Mouse (Mus musculus): ENCODE results near the gene Gdpd4. TPM values are rescaled to one million over a fixed set of nuclear protein-coding genes. Genes with fewer than 3 reads are reported as not detected.

Gene Gdpd4
- total and polyA plus RNA-seq, 3 experiments = not detected

GRCm38 (mm10) chr7:97977463-97977862 is 57.7 kb downstream of the Gdpd4 start:
- no peaks in the 10 kb centered on the region for H3K9me3 ChIP-seq (replicated peaks; ENCODE audit: insufficient read depth, low read length)
- DNase-seq (ENCODE audit: low read depth, low spot score) = peak; percentile 40
- no peaks in the 10 kb centered on the region for H3K4me1 ChIP-seq (ENCODE audit: control insufficient read depth in 1 of 2, insufficient read depth in 2 of 2, low read length in 2 of 2)
- no peak overlapping the region for H3K27ac ChIP-seq (ENCODE audit: control insufficient read depth, low read depth, low read length)
- peaks cover 5 to 10% of the 10 kb centered on the region in 2 experiments for H3K27me3 ChIP-seq (ENCODE audit: control insufficient read depth in 1 of 2, insufficient read depth in 2 of 2, low read length in 2 of 2)
- H3K9ac ChIP-seq (ENCODE audit: control insufficient read depth, low read depth, low read length, poor library complexity, severe bottlenecking) = no peak overlapping the region
- no peaks in the 10 kb centered on the region for H3K36me3 ChIP-seq (ENCODE audit: control insufficient read depth in 1 of 2, insufficient read depth in 2 of 2, low read length in 2 of 2)
- TF ChIP-seq SMC3 (IDR thresholded peaks at IDR 0.05; ENCODE audit: low read depth, low read length) (peak; percentile 66), RAD21 (IDR thresholded peaks at IDR 0.05; ENCODE audit: low read depth, low read length) (peak; percentile 81), GATA1 (IDR thresholded peaks at IDR 0.05; ENCODE audit: low read depth, low read length) (no peak), CTCF (IDR thresholded peaks at IDR 0.05 in 2 of 3, conservative IDR thresholded peaks at IDR 0.05 in 1 of 3; ENCODE audit: control insufficient read depth in 1 of 3, insufficient read depth in 1 of 3, low read depth in 2 of 3, low read length in 3 of 3, poor library complexity in 1 of 3, severe bottlenecking in 1 of 3) (peak; percentile 31 to 63 (median 55)), ZC3H11A (IDR thresholded peaks at IDR 0.05; ENCODE audit: low read depth, low read length) (peak; percentile 38; the same call in 1 of the 2 replicates), MYB (IDR thresholded peaks at IDR 0.05; ENCODE audit: low read depth, low read length) (no peak)
- H3K4me3 ChIP-seq (ENCODE audit: control insufficient read depth in 1 of 2, insufficient read depth in 1 of 2, low read depth in 2 of 2, low read length in 2 of 2) = no peak overlapping the region
- no peaks in the 10 kb centered on the region for H3K79me2 ChIP-seq (ENCODE audit: control insufficient read depth, insufficient read depth, low read length, poor library complexity)

GRCm38 (mm10) chr7:97984108-97984834 is 64.5 kb downstream of the Gdpd4 start:
- peaks cover 3 to 6% of the 10 kb centered on the region in 2 experiments for H3K27me3 ChIP-seq (ENCODE audit: control insufficient read depth in 1 of 2, insufficient read depth in 2 of 2, low read length in 2 of 2)
- no peak overlapping the region for H3K9ac ChIP-seq (ENCODE audit: control insufficient read depth, low read depth, low read length, poor library complexity, severe bottlenecking)
- H3K27ac ChIP-seq (ENCODE audit: control insufficient read depth, low read depth, low read length) = no peak overlapping the region
- H3K9me3 ChIP-seq (replicated peaks; ENCODE audit: insufficient read depth, low read length) = no peaks in the 10 kb centered on the region
- peak; percentile 52 for DNase-seq (ENCODE audit: low read depth, low spot score)
- H3K36me3 ChIP-seq (ENCODE audit: control insufficient read depth in 1 of 2, insufficient read depth in 2 of 2, low read length in 2 of 2) = no peaks in the 10 kb centered on the region
- no peaks in the 10 kb centered on the region for H3K4me1 ChIP-seq (ENCODE audit: control insufficient read depth in 1 of 2, insufficient read depth in 2 of 2, low read length in 2 of 2)
- no peaks in the 10 kb centered on the region for H3K79me2 ChIP-seq (ENCODE audit: control insufficient read depth, insufficient read depth, low read length, poor library complexity)
- H3K4me3 ChIP-seq (ENCODE audit: control insufficient read depth in 1 of 2, insufficient read depth in 1 of 2, low read depth in 2 of 2, low read length in 2 of 2) = no peak overlapping the region
- TF ChIP-seq MAX (IDR thresholded peaks at IDR 0.05; ENCODE audit: low read length) (no peak), POLR2A (IDR thresholded peaks at IDR 0.05; ENCODE audit: control insufficient read depth in 1 of 2, insufficient read depth in 1 of 2, low read depth in 1 of 2, low read length in 2 of 2, poor library complexity in 1 of 2) (no peak), NELFE (IDR thresholded peaks at IDR 0.05; ENCODE audit: low read depth, low read length) (no peak), SIN3A (IDR thresholded peaks at IDR 0.05; ENCODE audit: low read length) (no peak), GATA1 (IDR thresholded peaks at IDR 0.05; ENCODE audit: low read depth, low read length) (no peak), ZC3H11A (IDR thresholded peaks at IDR 0.05; ENCODE audit: low read depth, low read length) (0 out of 2 replicates have a peak, but pooled peaks have one; percentile 9), ZMIZ1 (IDR thresholded peaks at IDR 0.05; ENCODE audit: low read depth, low read length) (no peak), TCF12 (IDR thresholded peaks at IDR 0.05; ENCODE audit: low read depth, low read length) (no peak), ZNF384 (IDR thresholded peaks at IDR 0.05; ENCODE audit: low read depth, low read length) (no peak), USF2 (IDR thresholded peaks at IDR 0.05; ENCODE audit: borderline replicate concordance in 1 of 2, insufficient read depth in 1 of 2, low read depth in 1 of 2, low read length in 2 of 2) (no peak), BHLHE40 (IDR thresholded peaks at IDR 0.05; ENCODE audit: borderline replicate concordance, low read depth, low read length) (no peak), ZKSCAN1 (IDR thresholded peaks at IDR 0.05; ENCODE audit: low read depth, low read length) (no peak), SMC3 (IDR thresholded peaks at IDR 0.05; ENCODE audit: low read depth, low read length) (peak; percentile 55), MYC (IDR thresholded peaks at IDR 0.05; ENCODE audit: low read depth, low read length) (no peak), E2F4 (IDR thresholded peaks at IDR 0.05; ENCODE audit: borderline replicate concordance, low read depth, low read length) (no peak), POLR2AphosphoS2 (IDR thresholded peaks at IDR 0.05; ENCODE audit: low read length) (no peak), USF1 (IDR thresholded peaks at IDR 0.05; ENCODE audit: low read depth, low read length) (no peak), MAZ (IDR thresholded peaks at IDR 0.05; ENCODE audit: low read depth, low read length) (no peak), UBTF (IDR thresholded peaks at IDR 0.05; ENCODE audit: borderline replicate concordance, insufficient read depth, low read depth, low read length) (no peak), POLR2AphosphoS5 (IDR thresholded peaks at IDR 0.05; ENCODE audit: borderline replicate concordance, low read depth, low read length) (no peak), ELF1 (IDR thresholded peaks at IDR 0.05; ENCODE audit: low read depth, low read length) (no peak), MXI1 (IDR thresholded peaks at IDR 0.05; ENCODE audit: low read depth, low read length) (no peak), EP300 (IDR thresholded peaks at IDR 0.05; ENCODE audit: low read depth in 1 of 2, low read length in 2 of 2) (no peak), MEF2A (IDR thresholded peaks at IDR 0.05; ENCODE audit: extremely low read depth, insufficient replicate concordance, low read depth, low read length, poor library complexity, severe bottlenecking) (no peak), MYB (IDR thresholded peaks at IDR 0.05; ENCODE audit: low read depth, low read length) (no peak), RAD21 (IDR thresholded peaks at IDR 0.05; ENCODE audit: low read depth, low read length) (peak; percentile 26), JUND (IDR thresholded peaks at IDR 0.05; ENCODE audit: low read depth, low read length) (no peak), TBP (IDR thresholded peaks at IDR 0.05; ENCODE audit: low read depth, low read length) (no peak), RCOR1 (IDR thresholded peaks at IDR 0.05; ENCODE audit: low read depth, low read length) (no peak)
